Mouse (Mus musculus) CH12.LX (cell line): ENCODE data around the gene Etv6. TPM values are rescaled to one million over a fixed set of nuclear protein-coding genes. Genes with fewer than 3 reads are reported as not detected.

Experiments
- DNase-seq: peaks from one replicate; pipeline ENCODE4 v3.0.0-alpha.2; 2013; ENCODE audit errors: extremely low read depth
- H3K27ac ChIP-seq: 2 replicates; pipeline ENCODE4 v1.5.1; 2012; ENCODE audit warnings: low read depth, mild to moderate bottlenecking, control low read depth, moderate library complexity; ENCODE audit not compliant: insufficient read depth
- H3K27me3 ChIP-seq: replicated peaks from 2 replicates; pipeline ENCODE3; 2012; ENCODE audit warnings: inconsistent platforms
- H3K36me3 ChIP-seq, 2 experiments: replicated peaks in 1 of 2; 2 replicates each; pipeline versions ENCODE3 to v1.6.1; 2012; ENCODE audit warnings: inconsistent platforms in 1 of 2, low read length in 1 of 2, mild to moderate bottlenecking in 1 of 2, mixed read lengths in 1 of 2, moderate library complexity in 1 of 2; ENCODE audit not compliant: control insufficient read depth in 1 of 2, insufficient read depth in 1 of 2
- H3K4me1 ChIP-seq, 2 experiments: 2 replicates each; pipeline ENCODE4 v1.6.1; 2012; ENCODE audit warnings: inconsistent platforms in 1 of 2, moderate library complexity in 1 of 2; ENCODE audit not compliant: insufficient read depth in 2 of 2, control insufficient read depth in 1 of 2
- H3K4me2 ChIP-seq: 2 replicates; pipeline ENCODE4 v1.6.1; 2012; ENCODE audit warnings: low read depth, mild to moderate bottlenecking, control low read depth; ENCODE audit not compliant: poor library complexity, insufficient read depth, severe bottlenecking
- H3K4me3 ChIP-seq, 3 experiments: fragments of 150-350 bp in 1 of 3; sonication (generic) in 1 of 3; replicated peaks in 1 of 3; 2 replicates each; pipeline versions ENCODE3 to v1.5.1; 2011 to 2012; ENCODE audit warnings: low read depth in 2 of 3, low read length in 2 of 3, mild to moderate bottlenecking in 2 of 3, moderate library complexity in 2 of 3, control low read depth in 1 of 3, improper control_type of control experiment in 1 of 3, inconsistent platforms in 1 of 3, mixed read lengths in 1 of 3; ENCODE audit not compliant: poor library complexity in 1 of 3
- H3K79me2 ChIP-seq: replicated peaks from 2 replicates; pipeline ENCODE4 v1.6.1; 2012; ENCODE audit warnings: mild to moderate bottlenecking, moderate library complexity; ENCODE audit not compliant: control insufficient read depth, poor library complexity, insufficient read depth, severe bottlenecking; ENCODE audit errors: extremely low read depth
- H3K9ac ChIP-seq: 2 replicates; pipeline ENCODE4 v1.6.1; 2012; ENCODE audit warnings: low read depth, mild to moderate bottlenecking, control low read depth, moderate library complexity; ENCODE audit not compliant: insufficient read depth
- H3K9me3 ChIP-seq: replicated peaks from 2 replicates; pipeline ENCODE3; 2012; ENCODE audit warnings: low read length, inconsistent platforms, mixed read lengths
- BHLHE40 ChIP-seq: IDR thresholded peaks from 2 replicates; pipeline ENCODE4 v1.6.1; 2011; ENCODE audit warnings: mild to moderate bottlenecking, low read depth, low read length, improper control_type of control experiment
- CHD1 ChIP-seq: IDR thresholded peaks from 2 replicates; pipeline ENCODE4 v1.6.1; 2012; ENCODE audit warnings: low read depth, low read length, improper control_type of control experiment, inconsistent platforms
- CHD2 ChIP-seq: IDR thresholded peaks from 2 replicates; pipeline ENCODE4 v1.6.1; 2011; ENCODE audit warnings: low read length, improper control_type of control experiment
- CTCF ChIP-seq, 2 experiments: IDR thresholded peaks in 1 of 2; conservative IDR thresholded peaks in 1 of 2; 2 replicates each; pipeline ENCODE4 v1.5.1; 2011 to 2012; ENCODE audit warnings: low read depth in 2 of 2, low read length in 2 of 2, improper control_type of control experiment in 1 of 2, inconsistent platforms in 1 of 2, mild to moderate bottlenecking in 1 of 2, moderate library complexity in 1 of 2
- E2F4 ChIP-seq: IDR thresholded peaks from 2 replicates; pipeline ENCODE4 v1.6.1; 2011; ENCODE audit warnings: low read depth, low read length, improper control_type of control experiment; ENCODE audit not compliant: insufficient replicate concordance
- ELF1 ChIP-seq: IDR thresholded peaks from 2 replicates; pipeline ENCODE4 v1.6.1; 2014; ENCODE audit warnings: low read depth, mild to moderate bottlenecking, inconsistent platforms, low read length, improper control_type of control experiment
- EP300 ChIP-seq: IDR thresholded peaks from 2 replicates; pipeline ENCODE4 v1.6.1; 2011; ENCODE audit warnings: low read length, improper control_type of control experiment
- ETS1 ChIP-seq: conservative IDR thresholded peaks from 2 replicates; pipeline ENCODE4 v1.6.1; 2012; ENCODE audit warnings: low read depth, mild to moderate bottlenecking, inconsistent platforms, low read length, improper control_type of control experiment, moderate library complexity
- GABPA ChIP-seq: IDR thresholded peaks from 2 replicates; pipeline ENCODE4 v1.6.1; 2012; ENCODE audit warnings: low read depth, low read length, improper control_type of control experiment, inconsistent platforms; ENCODE audit not compliant: insufficient replicate concordance
- HCFC1 ChIP-seq: IDR thresholded peaks from 2 replicates; pipeline ENCODE4 v1.6.1; 2012; ENCODE audit warnings: low read depth, mild to moderate bottlenecking, inconsistent platforms, low read length, improper control_type of control experiment
- IRF4 ChIP-seq: IDR thresholded peaks from 2 replicates; pipeline ENCODE4 v1.6.1; 2014; ENCODE audit warnings: low read depth, mild to moderate bottlenecking, inconsistent platforms, low read length, improper control_type of control experiment
- JUN ChIP-seq: IDR thresholded peaks from 2 replicates; pipeline ENCODE4 v1.6.1; 2011; ENCODE audit warnings: low read depth, mild to moderate bottlenecking, low read length, improper control_type of control experiment, moderate library complexity; ENCODE audit not compliant: insufficient read depth
- JUND ChIP-seq: conservative IDR thresholded peaks from 2 replicates; pipeline ENCODE4 v1.6.1; 2011; ENCODE audit warnings: low read depth, low read length, improper control_type of control experiment
- KAT2A ChIP-seq: IDR thresholded peaks from 2 replicates; pipeline ENCODE4 v1.6.1; 2012; ENCODE audit warnings: low read length, improper control_type of control experiment, inconsistent platforms; ENCODE audit not compliant: insufficient replicate concordance
- MAFK ChIP-seq: IDR thresholded peaks from 2 replicates; pipeline ENCODE4 v1.6.1; 2011; ENCODE audit warnings: low read length, improper control_type of control experiment; ENCODE audit not compliant: insufficient replicate concordance
- MAX ChIP-seq: IDR thresholded peaks from 2 replicates; pipeline ENCODE4 v1.6.1; 2011; ENCODE audit warnings: low read length, improper control_type of control experiment
- MAZ ChIP-seq: IDR thresholded peaks from 2 replicates; pipeline ENCODE4 v1.6.1; 2012; ENCODE audit warnings: low read depth, mild to moderate bottlenecking, inconsistent platforms, low read length, improper control_type of control experiment, moderate library complexity
- MEF2A ChIP-seq: IDR thresholded peaks from 2 replicates; pipeline ENCODE4 v1.6.1; 2014; ENCODE audit warnings: low read depth, mild to moderate bottlenecking, inconsistent platforms, low read length, improper control_type of control experiment, borderline replicate concordance
- MXI1 ChIP-seq: IDR thresholded peaks from 2 replicates; pipeline ENCODE4 v1.6.1; 2011; ENCODE audit warnings: mild to moderate bottlenecking, low read depth, low read length, improper control_type of control experiment
- MYC ChIP-seq: IDR thresholded peaks from 2 replicates; pipeline ENCODE4 v1.6.1; 2011; ENCODE audit warnings: low read depth, mild to moderate bottlenecking, improper control_type of control experiment, low read length
- NELFE ChIP-seq: IDR thresholded peaks from 2 replicates; pipeline ENCODE4 v1.6.1; 2011; ENCODE audit warnings: low read depth, low read length, improper control_type of control experiment
- NRF1 ChIP-seq: IDR thresholded peaks from 2 replicates; pipeline ENCODE4 v1.6.1; 2014; ENCODE audit warnings: low read depth, mild to moderate bottlenecking, inconsistent platforms, low read length, improper control_type of control experiment, moderate library complexity
- PAX5 ChIP-seq: IDR thresholded peaks from 2 replicates; pipeline ENCODE4 v1.6.1; 2012; ENCODE audit warnings: low read length, inconsistent platforms, mixed read lengths
- POLR2A ChIP-seq: IDR thresholded peaks from 2 replicates; pipeline ENCODE4 v1.6.1; 2011; ENCODE audit warnings: low read depth, mild to moderate bottlenecking, improper control_type of control experiment, low read length
- POLR2AphosphoS2 ChIP-seq: IDR thresholded peaks from 2 replicates; pipeline ENCODE4 v1.6.1; 2011; ENCODE audit warnings: low read depth, low read length, improper control_type of control experiment
- RAD21 ChIP-seq: IDR thresholded peaks from 2 replicates; pipeline ENCODE4 v1.6.1; 2011; ENCODE audit warnings: low read depth, mild to moderate bottlenecking, low read length, improper control_type of control experiment, moderate library complexity
- RCOR1 ChIP-seq: conservative IDR thresholded peaks from 2 replicates; pipeline ENCODE4 v1.6.1; 2012; ENCODE audit warnings: low read depth, mild to moderate bottlenecking, inconsistent platforms, low read length, improper control_type of control experiment
- SIN3A ChIP-seq: IDR thresholded peaks from 2 replicates; pipeline ENCODE4 v1.6.1; 2012; ENCODE audit warnings: low read length, improper control_type of control experiment, inconsistent platforms
- SMC3 ChIP-seq: IDR thresholded peaks from 2 replicates; pipeline ENCODE4 v1.6.1; 2011; ENCODE audit warnings: low read depth, low read length, improper control_type of control experiment
- TBP ChIP-seq: conservative IDR thresholded peaks from 2 replicates; pipeline ENCODE4 v1.6.1; 2011; ENCODE audit warnings: low read depth, low read length, improper control_type of control experiment
- TCF12 ChIP-seq: IDR thresholded peaks from 2 replicates; pipeline ENCODE4 v1.6.1; 2014; ENCODE audit warnings: low read depth, mild to moderate bottlenecking, inconsistent platforms, low read length, improper control_type of control experiment
- UBTF ChIP-seq: IDR thresholded peaks from 2 replicates; pipeline ENCODE4 v1.6.1; 2012; ENCODE audit warnings: low read depth, mild to moderate bottlenecking, inconsistent platforms, low read length, improper control_type of control experiment, moderate library complexity
- USF1 ChIP-seq: IDR thresholded peaks from 2 replicates; pipeline ENCODE4 v1.6.1; 2014; ENCODE audit warnings: low read depth, mild to moderate bottlenecking, inconsistent platforms, low read length, improper control_type of control experiment
- USF2 ChIP-seq: conservative IDR thresholded peaks from 2 replicates; pipeline ENCODE4 v1.6.1; 2011; ENCODE audit warnings: low read depth, low read length, improper control_type of control experiment
- ZC3H11A ChIP-seq: IDR thresholded peaks from 2 replicates; pipeline ENCODE4 v1.6.1; 2012; ENCODE audit warnings: low read depth, mild to moderate bottlenecking, inconsistent platforms, low read length, improper control_type of control experiment
- ZKSCAN1 ChIP-seq: IDR thresholded peaks from 2 replicates; pipeline ENCODE4 v1.6.1; 2012; ENCODE audit warnings: low read depth, inconsistent platforms, low read length, improper control_type of control experiment, borderline replicate concordance
- ZMIZ1 ChIP-seq: IDR thresholded peaks from 2 replicates; pipeline ENCODE4 v1.6.1; 2012; ENCODE audit warnings: low read depth, mild to moderate bottlenecking, inconsistent platforms, low read length, improper control_type of control experiment
- ZNF384 ChIP-seq: IDR thresholded peaks from 2 replicates; pipeline ENCODE4 v1.6.1; 2012; ENCODE audit warnings: low read depth, low read length, improper control_type of control experiment, inconsistent platforms
- dilution Hi-C: fragments of 300-500 bp; cut with MboI; formaldehyde crosslinking; loops from 2 replicates; pipeline ENCODE4 v1.14.3; 2020; ENCODE audit warnings: low sequenced_read_pairs; ENCODE audit not compliant: extremely low pct_unique_long_range_greater_than_20kb, extremely low pct_ligation_motif_present
- in situ Hi-C: fragments of 300-500 bp; cut with MboI; formaldehyde crosslinking; loops from 3 replicates; pipeline ENCODE4 v1.14.3; 2019; ENCODE audit warnings: low sequenced_read_pairs, low pct_ligation_motif_present, low pct_unique_long_range_greater_than_20kb, mixed read lengths
- polyA plus RNA-seq: library from polyadenylated mRNA; unstranded; fragments of >175 nt; gene quantifications from 2 replicates; pipeline ENCODE4 v1.2.1, GENCODE M21; 2012; ENCODE audit warnings: low read depth; ENCODE audit not compliant: insufficient read length
- total RNA-seq, 2 experiments: library from RNA; depleted of rRNA; stranded (reverse); fragments of 300-350 nt in 1 of 2; fragments of >200 nt in 1 of 2; gene quantifications; 2 replicates each; pipeline ENCODE4 v1.2.3; 2012 to 2014

The Etv6 gene
- total and polyA plus RNA-seq, 3 experiments: 7.6 to 29.5 (median 10.1) TPM

DNA sequence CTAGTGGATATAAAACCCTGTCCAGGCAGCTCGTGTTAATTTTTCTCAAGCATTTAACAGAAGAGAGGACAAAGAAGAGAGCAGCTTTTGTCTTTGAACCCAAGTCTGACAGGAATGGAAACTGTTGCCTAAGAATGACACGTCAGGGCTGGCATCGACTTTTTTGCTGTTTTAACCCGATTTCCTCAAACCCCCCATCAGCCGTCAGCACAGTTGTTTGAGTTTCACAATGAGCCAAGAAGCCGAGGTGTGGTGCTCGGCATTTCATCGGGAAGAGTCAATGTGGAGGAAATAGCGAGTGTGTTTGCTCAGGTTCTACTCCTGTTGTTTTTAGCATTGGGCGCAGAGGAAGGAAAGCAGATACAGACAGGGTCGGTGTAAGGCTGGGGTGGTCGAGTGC, 85.2 kb downstream of the Etv6 start (continued):
- TF ChIP-seq MXI1: peak; percentile 71; the same call in 1 of the 2 replicates

- TF ChIP-seq JUND (peak; percentile 76), MAFK (peak; percentile 42; the same call in 1 of the 2 replicates), ZMIZ1 (no peak), MAX (no peak), SMC3 (peak; percentile 31), SIN3A (no peak), ZKSCAN1 (no peak), IRF4 (peak; percentile 85), UBTF (no peak), TBP (no peak), POLR2AphosphoS2 (no peak), ZNF384 (peak; percentile 96), MEF2A (peak; percentile 81; the same call in 1 of the 2 replicates), JUN (peak; percentile 40), KAT2A (no peak), NELFE (no peak), ETS1 (peak; percentile 86), USF2 (no peak), POLR2A (peak; percentile 38; the same call in 1 of the 2 replicates), TCF12 (peak; percentile 91), BHLHE40 (peak; percentile 81), MAZ (peak; percentile 87), NRF1 (peak; percentile 70), E2F4 (no peak), HCFC1 (no peak), RAD21 (peak; percentile 18), MYC (no peak), USF1 (no peak), ZC3H11A (no peak), ELF1 (0 out of 2 replicates have a peak, but pooled peaks have one; percentile 18), MXI1 (no peak), PAX5 (no peak), GABPA (no peak), RCOR1 (no peak), CHD1 (no peak), EP300 (peak; percentile 94), CTCF (conservative IDR thresholded peaks at IDR 0.05 in 1 of 2, IDR thresholded peaks at IDR 0.05 in 1 of 2; ENCODE audit: low read depth in 2 of 2, low read length in 2 of 2) (no peak), CHD2 (peak; percentile 44; the same call in 1 of the 2 replicates)
- TF ChIP-seq, all 38 proteins: peak for 17
- dilution Hi-C loops: no loop called here
- H3K79me2 ChIP-seq: no peaks in the 10 kb centered on the region
- H3K4me2 ChIP-seq: peak overlapping the region; percentile 48
- H3K36me3 ChIP-seq: peaks cover 3 to 41% of the 10 kb centered on the region in 2 experiments
- H3K9me3 ChIP-seq: peaks cover 6% of the 10 kb centered on the region
- peak; percentile 85 for DNase-seq
- no peak overlapping the region for H3K9ac ChIP-seq
- H3K27me3 ChIP-seq: no peaks in the 10 kb centered on the region
- H3K27ac ChIP-seq: peak overlapping the region; percentile 43; the same call in 1 of the 2 replicates
- H3K4me1 ChIP-seq: peaks cover 24 to 82% of the 10 kb centered on the region in 2 experiments
- in situ Hi-C loops: no loop called here
- no peak overlapping the region for H3K4me3 ChIP-seq
These were observed 87.4 kb downstream of the Etv6 start for GRCm38 (mm10) chr6:134122945-134123344.
